Mouse (Mus musculus): ENCODE data around the gene Dhdds. TPM values are rescaled to one million over a fixed set of nuclear protein-coding genes. Genes with fewer than 3 reads are reported as not detected.

The Dhdds gene
- polyA plus RNA-seq, 1 experiment from 2014 or later, result 28.3 TPM

- POLR2A ChIA-PET, result no interaction called here
- TF ChIP-seq CTCF (IDR thresholded peaks at IDR 0.05), result no peak
- peaks cover 17% of the 10 kb centered on the region for H3K27me3 ChIP-seq
- DNase-seq (ENCODE audit: low read depth, low spot score) (no peak), ATAC-seq (no peak)
- CTCF ChIA-PET, result no interaction called here
- in situ Hi-C loops (cut with MboI; ENCODE audit: low pct_unique_long_range_greater_than_20kb), result no loop called here
These were observed 17.5 kb upstream of the Dhdds start for GRCm38 (mm10) chr4:134018038-134018778.

GRCm38 (mm10) chr4:134017201-134017865, 16.6 kb upstream of the Dhdds start:
- H3K27me3 ChIP-seq, result peaks cover 17% of the 10 kb centered on the region
- no peak for ATAC-seq
- CTCF ChIA-PET, result no interaction called here
- POLR2A ChIA-PET, result no interaction called here
- in situ Hi-C loops (cut with MboI; ENCODE audit: low pct_unique_long_range_greater_than_20kb), result no loop called here
- TF ChIP-seq CTCF (IDR thresholded peaks at IDR 0.05), result no peak
- DNase-seq (ENCODE audit: low read depth, low spot score), result no peak

GRCm38 (mm10) chr4:134016767-134017166, 16.0 kb upstream of the Dhdds start:
- peaks cover 17% of the 10 kb centered on the region for H3K27me3 ChIP-seq
- ATAC-seq, result no peak
- CTCF ChIA-PET, result no interaction called here
- POLR2A ChIA-PET, result no interaction called here
- in situ Hi-C loops (cut with MboI; ENCODE audit: low pct_unique_long_range_greater_than_20kb), result no loop called here
- no peak for DNase-seq (ENCODE audit: low read depth, low spot score)
- TF ChIP-seq CTCF (IDR thresholded peaks at IDR 0.05), result no peak

GRCm38 (mm10) chr4:134016208-134016607, 15.5 kb upstream of the Dhdds start:
- ATAC-seq (no peak), DNase-seq (ENCODE audit: low read depth, low spot score) (no peak)
- no peak for TF ChIP-seq CTCF (IDR thresholded peaks at IDR 0.05)
- POLR2A ChIA-PET, result no interaction called here
- CTCF ChIA-PET, result no interaction called here
- H3K27me3 ChIP-seq, result peaks cover 17% of the 10 kb centered on the region
- in situ Hi-C loops (cut with MboI; ENCODE audit: low pct_unique_long_range_greater_than_20kb), result no loop called here

GRCm38 (mm10) chr4:134012858-134013528, 12.3 kb upstream of the Dhdds start:
- no peak for ATAC-seq
- ChIA-PET POLR2A (interaction anchor here (1.8 kb wide), 1 partner anchor 9 kb away, joined by 4 read pairs; no protein-coding TSS in a partner anchor), CTCF (no interaction called here)
- no peak for TF ChIP-seq CTCF (IDR thresholded peaks at IDR 0.05)
- in situ Hi-C loops (cut with MboI; ENCODE audit: low pct_unique_long_range_greater_than_20kb), result no loop called here
- peaks cover 10% of the 10 kb centered on the region for H3K27me3 ChIP-seq
- no peak for DNase-seq (ENCODE audit: low read depth, low spot score)

- ChIA-PET CTCF (no interaction called here), POLR2A (interaction anchor here (1.8 kb wide), 1 partner anchor 10 kb away, joined by 4 read pairs; no protein-coding TSS in a partner anchor)
- DNase-seq (ENCODE audit: low read depth, low spot score) (no peak), ATAC-seq (no peak)
- no peak for TF ChIP-seq CTCF (IDR thresholded peaks at IDR 0.05)
- no peaks in the 10 kb centered on the region for H3K27me3 ChIP-seq
- in situ Hi-C loops (cut with MboI; ENCODE audit: low pct_unique_long_range_greater_than_20kb), result no loop called here
These were observed 11.0 kb upstream of the Dhdds start for GRCm38 (mm10) chr4:134011450-134012414.

GRCm38 (mm10) chr4:134009709-134010108, 9.0 kb upstream of the Dhdds start:
- TF ChIP-seq CTCF (IDR thresholded peaks at IDR 0.05), result no peak
- ChIA-PET CTCF (no interaction called here), POLR2A (no interaction called here)
- ATAC-seq (no peak), DNase-seq (ENCODE audit: low read depth, low spot score) (no peak)
- in situ Hi-C loops (cut with MboI; ENCODE audit: low pct_unique_long_range_greater_than_20kb), result no loop called here
- no peaks in the 10 kb centered on the region for H3K27me3 ChIP-seq

GRCm38 (mm10) chr4:134006845-134007244, 6.1 kb upstream of the Dhdds start:
- ATAC-seq (no peak), DNase-seq (ENCODE audit: low read depth, low spot score) (no peak)
- TF ChIP-seq CTCF (IDR thresholded peaks at IDR 0.05), result no peak
- ChIA-PET POLR2A (no interaction called here), CTCF (interaction anchor here (1.3 kb wide), 1 partner anchor 12 kb away, joined by 3 read pairs; no protein-coding TSS in a partner anchor)
- in situ Hi-C loops (cut with MboI; ENCODE audit: low pct_unique_long_range_greater_than_20kb), result no loop called here
- no peaks in the 10 kb centered on the region for H3K27me3 ChIP-seq

GRCm38 (mm10) chr4:134005581-134006358, 5.1 kb upstream of the Dhdds start:
- DNase-seq (ENCODE audit: low read depth, low spot score) (no peak), ATAC-seq (no peak)
- ChIA-PET CTCF (no interaction called here), POLR2A (no interaction called here)
- no peaks in the 10 kb centered on the region for H3K27me3 ChIP-seq
- TF ChIP-seq CTCF (IDR thresholded peaks at IDR 0.05), result no peak
- in situ Hi-C loops (cut with MboI; ENCODE audit: low pct_unique_long_range_greater_than_20kb), result no loop called here

- CTCF ChIA-PET, result no interaction called here
- ATAC-seq (no peak), DNase-seq (ENCODE audit: low read depth, low spot score) (no peak)
- TF ChIP-seq CTCF (IDR thresholded peaks at IDR 0.05), result no peak
- H3K27me3 ChIP-seq, result no peaks in the 10 kb centered on the region
- in situ Hi-C loops (cut with MboI; ENCODE audit: low pct_unique_long_range_greater_than_20kb), result no loop called here
- POLR2A ChIA-PET, result no interaction called here
These were observed 2.2 kb upstream of the Dhdds start for GRCm38 (mm10) chr4:134002903-134003302.
